Mouse (Mus musculus) embryonic stem cell, embryonic (primary cell): ENCODE data around the gene Fbp2.
"Not testable (repeated sequence)": the region's sequence is repeated elsewhere in the genome, so short reads cannot be mapped to it uniquely, and the experiment has no call there.

ENCODE experiments used
- CTCF ChIA-PET, 4 experiments: fragments of 300-600 bp in 2 of 4; fragments of 350-600 bp in 2 of 4; sonication (Branson Sonifier 250); formaldehyde crosslinking; loops; one replicate each; lab custom pipeline; 2022; ENCODE audit warnings: inconsistent platforms in 2 of 4; lab: Charles Lee
- POLR2A ChIA-PET, 4 experiments: fragments of 300-600 bp in 2 of 4; fragments of 350-600 bp in 2 of 4; sonication (Branson Sonifier 250); formaldehyde crosslinking; loops; one replicate each; lab custom pipeline; 2022; ENCODE audit warnings: antibody characterized with exemption in 4 of 4, inconsistent platforms in 1 of 4; lab: Charles Lee

Gene Fbp2

GRCm38 (mm10) chr13:62876111-62876510, 17.9 kb upstream of the Fbp2 start:
- CTCF ChIA-PET: interaction anchor here in 1 of 4 experiments (1.5 kb wide), 1 partner anchor 20 kb away, joined by 5 read pairs; no protein-coding TSS in a partner anchor
- POLR2A ChIA-PET: interaction anchor here in 2 of 4 experiments (1.4 to 1.5 kb wide), 2 partner anchors 9 to 14 kb away, joined by 4 read pairs; no protein-coding TSS in a partner anchor

GRCm38 (mm10) chr13:62872252-62872651, 14.0 kb upstream of the Fbp2 start:
- CTCF ChIA-PET: no interaction called here
- POLR2A ChIA-PET: interaction anchor here in 1 of 4 experiments (1.4 to 1.7 kb wide), 2 partner anchors 8 to 70 kb away, joined by 3 to 4 read pairs; no protein-coding TSS in a partner anchor

GRCm38 (mm10) chr13:62870605-62871004, 12.4 kb upstream of the Fbp2 start:
- CTCF ChIA-PET: no interaction called here

GRCm38 (mm10) chr13:62866817-62867216, 8.6 kb upstream of the Fbp2 start:
- ChIA-PET POLR2A (interaction anchor here in 2 of 4 experiments (1.0 to 1.4 kb wide), 4 partner anchors 9 to 21 kb away, joined by 3 to 4 read pairs (median 3); no protein-coding TSS in a partner anchor), CTCF (interaction anchor here in 1 of 4 experiments (1.1 kb wide), 1 partner anchor 10 kb away, joined by 5 read pairs; no protein-coding TSS in a partner anchor)

More at GRCm38 (mm10) chr13:62870605-62871004, 12.4 kb upstream of the Fbp2 start:
- POLR2A ChIA-PET: no interaction called here

- ChIA-PET POLR2A (interaction anchor here in 2 of 4 experiments (1.4 kb wide), 2 partner anchors 10 to 22 kb away, joined by 3 to 4 read pairs; no protein-coding TSS in a partner anchor), CTCF (interaction anchor here in 2 of 4 experiments (0.6 to 1.4 kb wide), 3 partner anchors 9 to 550 kb away, joined by 3 read pairs; no protein-coding TSS in a partner anchor)
Measured at GRCm38 (mm10) chr13:62865651-62866315, 7.6 kb upstream of the Fbp2 start.

- CTCF ChIA-PET: no interaction called here
- POLR2A ChIA-PET: interaction anchor here in 2 of 4 experiments (0.6 to 0.7 kb wide), 2 partner anchors 253 to 816 kb away, joined by 3 to 4 read pairs; no protein-coding TSS in a partner anchor
Measured at GRCm38 (mm10) chr13:62863771-62864170, 5.5 kb upstream of the Fbp2 start.

- POLR2A ChIA-PET: interaction anchor here in 2 of 4 experiments (0.7 kb wide), 2 partner anchors 16 to 253 kb away, joined by 3 to 4 read pairs; no protein-coding TSS in a partner anchor
- CTCF ChIA-PET: no interaction called here
Measured at GRCm38 (mm10) chr13:62862875-62863274, 4.7 kb upstream of the Fbp2 start.

GRCm38 (mm10) chr13:62860068-62860467, 1.8 kb upstream of the Fbp2 start:
- ChIA-PET CTCF (interaction anchor here in 1 of 4 experiments (0.6 to 1.0 kb wide), 2 partner anchors 96 to 232 kb away, joined by 3 to 4 read pairs; no protein-coding TSS in a partner anchor), POLR2A (interaction anchor here in 1 of 4 experiments (0.7 kb wide), 1 partner anchor 571 kb away, joined by 3 read pairs; no protein-coding TSS in a partner anchor)

GRCm38 (mm10) chr13:62859251-62859650, 1.0 kb upstream of the Fbp2 start:
- CTCF ChIA-PET: interaction anchor here in 1 of 4 experiments (1.0 kb wide), 1 partner anchor 95 kb away, joined by 4 read pairs; no protein-coding TSS in a partner anchor
- POLR2A ChIA-PET: not testable (repeated sequence)

GRCm38 (mm10) chr13:62856850-62857249, 1.4 kb downstream of the Fbp2 start:
- POLR2A ChIA-PET: interaction anchor here in 3 of 4 experiments (0.6 to 2.7 kb wide), 4 partner anchors 10 to 390 kb away, joined by 3 to 9 read pairs (median 4); partner anchors contain the start of gene Gm49359 (in 1 of the 3)
- CTCF ChIA-PET: interaction anchor here in 3 of 4 experiments (0.9 to 2.2 kb wide), 26 partner anchors 9 to 390 kb away, joined by 3 to 23 read pairs (median 4); partner anchors contain the start of genes Platr25 (in 2 of the 3) and Gm49359 (in 1 of the 3)

GRCm38 (mm10) chr13:62856305-62856675, 1.9 kb downstream of the Fbp2 start:
- ChIA-PET POLR2A (interaction anchor here in 3 of 4 experiments (0.6 to 2.7 kb wide), 6 partner anchors 9 to 390 kb away, joined by 3 to 9 read pairs (median 3); partner anchors contain the start of gene Gm49359 (in 1 of the 3)), CTCF (interaction anchor here (0.6 to 2.2 kb wide), 45 partner anchors 8 to 595 kb away, joined by 3 to 23 read pairs (median 3); partner anchors contain the start of genes Platr25 (in 3 of the 4) and Gm49359 (in 1 of the 4))

GRCm38 (mm10) chr13:62855396-62856304, 2.6 kb downstream of the Fbp2 start:
- POLR2A ChIA-PET: interaction anchor here in 2 of 4 experiments (0.6 to 2.7 kb wide), 4 partner anchors 8 to 389 kb away, joined by 3 to 9 read pairs (median 4); partner anchors contain the start of gene Gm49359 (in 1 of the 2)
- CTCF ChIA-PET: interaction anchor here (0.5 to 2.2 kb wide), 44 partner anchors 8 to 950 kb away, joined by 3 to 23 read pairs (median 4); partner anchors contain the start of genes Platr25 (in 2 of the 4) and Gm49359 (in 1 of the 4)

- POLR2A ChIA-PET: no interaction called here
- CTCF ChIA-PET: interaction anchor here (0.6 to 2.2 kb wide), 8 partner anchors 8 to 467 kb away, joined by 3 to 14 read pairs (median 4); no protein-coding TSS in a partner anchor
Measured at GRCm38 (mm10) chr13:62854666-62855065, 3.6 kb downstream of the Fbp2 start.

GRCm38 (mm10) chr13:62833341-62833740, 24.9 kb downstream of the Fbp2 start:
- ChIA-PET POLR2A (interaction anchor here in 1 of 4 experiments (1.6 kb wide), 1 partner anchor 14 kb away, joined by 3 read pairs; no protein-coding TSS in a partner anchor), CTCF (no interaction called here)

GRCm38 (mm10) chr13:62832239-62832638, 26.0 kb downstream of the Fbp2 start:
- POLR2A ChIA-PET: interaction anchor here in 1 of 4 experiments (0.7 kb wide), 1 partner anchor 68 kb away, joined by 3 read pairs; no protein-coding TSS in a partner anchor
- CTCF ChIA-PET: interaction anchor here in 1 of 4 experiments (1.1 kb wide), 1 partner anchor 24 kb away, joined by 5 read pairs; no protein-coding TSS in a partner anchor

- POLR2A ChIA-PET: interaction anchor here in 1 of 4 experiments (0.8 to 1.3 kb wide), 3 partner anchors 8 to 13 kb away, joined by 3 read pairs; no protein-coding TSS in a partner anchor
- CTCF ChIA-PET: interaction anchor here in 2 of 4 experiments (0.6 to 1.8 kb wide), 2 partner anchors 9 to 40 kb away, joined by 3 to 5 read pairs; no protein-coding TSS in a partner anchor
Measured at GRCm38 (mm10) chr13:62815705-62816104, 42.5 kb downstream of the Fbp2 start.

GRCm38 (mm10) chr13:62812713-62813112, 45.5 kb downstream of the Fbp2 start:
- ChIA-PET POLR2A (interaction anchor here in 2 of 4 experiments (0.7 kb wide), 2 partner anchors 222 to 1814 kb away, joined by 3 to 4 read pairs; no protein-coding TSS in a partner anchor), CTCF (no interaction called here)
